Mouse (Mus musculus) right cerebral cortex, postnatal 4 days (tissue): ENCODE measurements around the gene Tesmin.

ENCODE experiments used
- DNase-seq: peaks from one replicate; pipeline ENCODE4 v3.0.0-alpha.2; 2022

Tesmin gene

DNA sequence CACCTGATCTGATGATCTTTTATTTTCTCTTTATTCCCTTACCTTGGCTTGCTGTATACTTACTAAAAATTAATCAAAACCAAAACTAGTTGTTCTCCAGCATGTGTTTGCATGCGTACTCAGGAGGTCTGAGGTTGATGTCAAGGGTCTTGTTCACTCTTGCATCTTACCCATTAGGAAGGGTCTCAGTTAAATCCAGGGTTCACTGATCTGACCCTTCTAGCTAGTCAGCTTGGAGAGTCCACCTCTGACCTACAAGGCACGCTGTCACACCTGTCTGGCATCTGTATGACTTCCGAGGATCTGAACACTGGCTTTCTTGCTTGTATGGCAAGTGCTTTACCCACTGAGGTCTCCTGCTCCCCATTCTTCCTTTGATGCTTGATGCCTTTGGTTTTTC is 62.1 kb downstream of the Tesmin start:
- DNase-seq, result no peak

DNA sequence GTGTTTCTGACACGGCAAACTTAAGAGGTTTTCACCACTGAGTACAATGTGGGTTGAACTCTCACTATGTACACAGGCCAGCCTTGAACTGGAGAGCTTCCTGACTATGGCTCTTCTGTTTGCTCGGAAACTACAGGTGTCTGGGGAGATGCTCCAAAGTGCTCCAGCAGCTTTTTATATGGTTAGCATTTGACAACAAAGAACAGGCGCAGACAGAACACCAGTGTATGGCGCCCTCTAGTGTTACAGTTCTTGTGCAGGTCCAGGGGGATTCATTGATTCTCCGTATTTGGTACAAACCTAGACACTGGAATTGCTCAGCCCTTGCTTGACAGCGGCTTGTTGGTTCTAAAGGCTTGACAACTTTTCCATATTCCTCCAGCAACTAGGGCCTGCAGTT is 62.5 kb downstream of the Tesmin start:
- peak; percentile 47 for DNase-seq

DNA sequence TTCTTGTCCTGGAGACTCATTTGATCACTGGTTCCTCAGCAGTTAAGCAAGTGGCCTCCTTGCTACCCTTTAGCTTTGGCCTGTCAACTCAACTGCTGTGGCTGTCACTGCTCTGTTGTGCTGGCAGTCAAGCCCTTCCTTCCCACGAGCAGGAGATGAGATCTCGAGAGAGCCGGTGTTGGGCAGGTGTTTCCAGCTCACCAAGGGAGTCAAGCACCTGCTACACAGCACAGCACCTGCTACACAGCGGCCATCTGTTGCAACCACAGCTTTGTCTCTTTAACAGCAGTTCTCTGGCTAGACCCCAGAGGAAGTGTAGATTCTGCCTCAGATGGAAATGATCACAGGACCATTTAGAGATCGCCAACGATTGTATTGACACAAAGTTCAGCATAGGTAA is 63.0 kb downstream of the Tesmin start:
- no peak for DNase-seq
